Mouse (Mus musculus) hindbrain, embryonic 16.5 days (tissue): ENCODE measurements around the gene Gpr18. TPM values are rescaled to one million over a fixed set of nuclear protein-coding genes. Genes with fewer than 3 reads are reported as not detected.

Experiments used
- ATAC-seq: fragments of 200-750 bp; cut with Nextera tagmentation; 2 replicates; pipeline ENCODE4 v1.8.0; 2017; ENCODE audit warnings: moderate TSS enrichment, moderate library complexity
- H3K27ac ChIP-seq: fragments of 300-500 bp; sonication (generic); 2 replicates; pipeline ENCODE4 v1.5.1; 2014; ENCODE audit warnings: low read depth, mild to moderate bottlenecking, control low read depth, low read length, moderate library complexity
- H3K27me3 ChIP-seq: fragments of 300-500 bp; sonication (generic); replicated peaks from 2 replicates; pipeline ENCODE4 v1.6.1; 2014; ENCODE audit warnings: low read length; ENCODE audit not compliant: control insufficient read depth, insufficient read depth
- H3K36me3 ChIP-seq: fragments of 300-500 bp; sonication (generic); 2 replicates; pipeline ENCODE4 v1.6.1; 2014; ENCODE audit warnings: mild to moderate bottlenecking, low read length, moderate library complexity, mixed read lengths; ENCODE audit not compliant: control insufficient read depth, insufficient read depth
- H3K4me1 ChIP-seq: fragments of 300-500 bp; sonication (generic); 2 replicates; pipeline ENCODE4 v1.6.1; 2014; ENCODE audit warnings: low read depth, low read length; ENCODE audit not compliant: control insufficient read depth, insufficient read depth
- H3K4me2 ChIP-seq: fragments of 300-500 bp; sonication (generic); 2 replicates; pipeline ENCODE4 v1.6.1; 2014; ENCODE audit warnings: mild to moderate bottlenecking, low read length, control low read depth, moderate library complexity
- H3K4me3 ChIP-seq: fragments of 300-500 bp; sonication (generic); 2 replicates; pipeline ENCODE4 v1.5.1; 2014; ENCODE audit warnings: mild to moderate bottlenecking, low read length, control low read depth, moderate library complexity
- H3K9ac ChIP-seq: fragments of 300-500 bp; sonication (generic); 2 replicates; pipeline ENCODE4 v1.6.1; 2014; ENCODE audit warnings: low read depth, mild to moderate bottlenecking, control low read depth, low read length, moderate library complexity
- H3K9me3 ChIP-seq: fragments of 300-500 bp; sonication (generic); 2 replicates; pipeline ENCODE4 v1.6.1; 2014; ENCODE audit warnings: mild to moderate bottlenecking, low read length, moderate library complexity; ENCODE audit not compliant: control insufficient read depth
- WGBS: fragments of 180-500 bp; shearing (Covaris S2); extraction: QIAGEN DNeasy Blood & Tissue Kit; methylation state at CpG from one replicate; pipeline ENCODE4 v1.1.7; 2014; 5-methylcytosine and 5-hydroxymethylcytosine counted together
- polyA plus RNA-seq: library from polyadenylated mRNA; unstranded; fragments of >200 nt; fragmentation: Nextera tagmentation; extraction: Ambion mirVana; gene quantifications from 2 replicates; pipeline ENCODE4 v1.2.1, GENCODE M21; 2015

Gene Gpr18
- polyA plus RNA-seq, 1 experiment from 2014 or later: 0.16 TPM

DNA sequence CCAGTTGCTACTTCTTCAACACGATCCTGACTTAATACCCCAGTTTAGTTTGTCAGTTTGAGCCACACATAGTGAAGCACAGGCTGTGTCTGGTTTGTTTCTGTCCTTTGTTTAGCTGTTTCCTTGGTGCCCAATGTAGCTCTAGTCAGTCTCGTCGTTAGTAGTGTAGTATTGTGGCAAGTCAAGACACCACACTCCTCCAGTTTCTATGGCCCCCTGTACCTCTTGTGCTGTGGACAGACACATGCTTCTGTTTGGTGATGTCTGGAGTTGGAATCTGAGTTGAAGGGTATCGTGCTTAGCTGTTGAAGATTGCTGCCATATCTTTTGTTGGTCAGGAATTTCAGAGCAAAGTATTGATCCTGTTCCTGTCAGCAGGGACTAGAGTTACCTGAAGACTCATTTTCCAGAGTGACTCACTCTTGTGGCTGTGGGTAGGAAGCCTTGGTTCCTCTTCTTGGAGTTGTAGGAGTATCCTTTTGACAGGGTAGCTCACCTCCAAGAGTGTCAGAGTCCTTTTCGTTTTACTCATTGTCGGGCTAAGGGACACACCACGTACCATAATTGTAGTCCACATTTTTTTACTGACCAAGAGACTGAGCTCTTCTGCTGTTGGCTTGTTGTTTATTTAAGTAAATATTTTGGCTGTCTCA, 15.3 kb upstream of the Gpr18 start:
- peaks cover 3% of the 10 kb centered on the region; the same call in 1 of the 2 replicates for H3K4me1 ChIP-seq
- no peak for ATAC-seq
- WGBS: 78% methylated on average over 7 of the region's 7 CpGs
- H3K36me3 ChIP-seq: peaks cover 4% of the 10 kb centered on the region; the same call in 1 of the 2 replicates
- H3K27me3 ChIP-seq: no peaks in the 10 kb centered on the region
- H3K9me3 ChIP-seq: no peaks in the 10 kb centered on the region
- H3K27ac ChIP-seq: no peak overlapping the region
- no peak overlapping the region for H3K9ac ChIP-seq
- H3K4me2 ChIP-seq: no peak overlapping the region
- no peak overlapping the region for H3K4me3 ChIP-seq

DNA sequence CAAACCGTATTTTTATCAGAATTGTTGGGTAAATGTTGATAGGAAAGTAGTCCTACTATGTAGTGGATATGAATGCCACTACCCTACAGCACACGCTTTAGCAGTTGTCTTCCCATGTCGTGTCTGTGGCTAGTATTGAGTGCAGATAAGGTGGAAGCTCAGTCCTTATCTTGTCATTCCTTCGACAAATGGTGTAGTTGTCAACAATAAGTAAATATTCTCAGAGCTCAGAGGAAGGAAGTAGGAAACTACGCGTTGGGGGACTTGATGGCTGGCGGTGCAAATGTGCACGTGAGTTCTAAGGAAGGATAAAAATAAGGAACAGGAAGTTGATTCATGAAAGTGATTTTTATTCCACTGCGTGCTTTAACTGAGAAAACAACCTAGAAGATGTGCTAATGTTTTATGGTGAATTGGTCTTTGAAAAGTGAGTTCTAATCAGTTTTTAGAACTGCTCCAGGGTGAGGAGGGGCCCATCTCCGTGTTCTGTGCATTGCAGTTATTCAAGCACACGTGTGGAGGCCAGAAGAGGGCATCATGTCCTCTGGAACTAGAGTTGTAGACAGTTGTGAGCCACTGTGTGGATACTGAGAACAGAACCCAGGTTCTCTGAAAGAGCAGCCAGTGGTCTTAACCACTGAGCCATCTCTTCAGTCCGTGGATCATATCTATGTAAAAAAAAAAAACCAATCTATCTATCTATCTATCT, 13.8 kb upstream of the Gpr18 start:
- 89% methylated on average over 12 of the region's 12 CpGs for WGBS
- Histone ChIP-seq H3K4me3 (no peak overlapping the region), H3K36me3 (peaks cover 4% of the 10 kb centered on the region; the same call in 1 of the 2 replicates), H3K4me2 (no peak overlapping the region), H3K27ac (no peak overlapping the region), H3K9ac (no peak overlapping the region), H3K9me3 (no peaks in the 10 kb centered on the region), H3K4me1 (peaks cover 3% of the 10 kb centered on the region; the same call in 1 of the 2 replicates), H3K27me3 (no peaks in the 10 kb centered on the region)
- no peak for ATAC-seq

DNA sequence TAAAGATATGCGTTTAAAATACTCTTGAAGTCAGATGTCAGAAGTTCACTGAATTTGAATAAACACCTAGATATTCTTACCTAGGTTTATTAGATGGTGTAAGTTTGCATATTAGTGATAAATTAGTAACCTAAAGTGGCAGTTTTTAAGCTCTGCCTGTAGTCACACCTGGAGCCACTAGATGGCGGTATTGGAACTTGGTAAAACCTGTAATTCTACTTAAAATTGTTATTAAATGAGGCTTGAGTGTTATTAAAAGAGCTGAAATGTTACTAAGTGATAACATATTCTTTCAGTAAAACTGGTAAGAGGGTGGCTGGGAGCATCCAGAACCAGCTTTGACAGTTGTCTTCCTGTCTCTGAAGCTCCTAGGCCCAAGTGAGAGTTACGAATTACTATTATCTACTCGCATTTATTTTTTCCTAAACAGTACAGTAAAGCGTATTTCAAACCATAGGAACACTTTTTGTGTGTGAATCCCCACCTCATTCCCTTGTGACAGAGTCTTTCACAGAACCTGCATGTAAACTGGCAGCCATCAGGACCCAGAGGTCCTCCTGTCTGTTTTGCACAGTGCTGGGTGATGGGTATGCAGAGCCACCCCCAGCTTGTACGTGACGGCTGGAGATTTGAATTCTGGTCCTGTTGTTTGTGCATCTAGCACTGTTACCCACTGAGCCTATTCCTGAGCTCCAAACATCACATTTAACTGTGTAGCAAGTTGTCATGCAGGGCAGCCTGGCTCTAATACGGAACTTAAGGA, 13.0 kb upstream of the Gpr18 start:
- H3K27ac ChIP-seq: no peak overlapping the region
- no peak overlapping the region for H3K4me2 ChIP-seq
- H3K4me3 ChIP-seq: no peak overlapping the region
- WGBS: 67% methylated on average over 8 of the region's 8 CpGs
- H3K4me1 ChIP-seq: peaks cover 3% of the 10 kb centered on the region; the same call in 1 of the 2 replicates
- H3K27me3 ChIP-seq: no peaks in the 10 kb centered on the region
- no peaks in the 10 kb centered on the region; the same call in 1 of the 2 replicates for H3K36me3 ChIP-seq
- H3K9me3 ChIP-seq: no peaks in the 10 kb centered on the region
- H3K9ac ChIP-seq: no peak overlapping the region
- no peak for ATAC-seq

DNA sequence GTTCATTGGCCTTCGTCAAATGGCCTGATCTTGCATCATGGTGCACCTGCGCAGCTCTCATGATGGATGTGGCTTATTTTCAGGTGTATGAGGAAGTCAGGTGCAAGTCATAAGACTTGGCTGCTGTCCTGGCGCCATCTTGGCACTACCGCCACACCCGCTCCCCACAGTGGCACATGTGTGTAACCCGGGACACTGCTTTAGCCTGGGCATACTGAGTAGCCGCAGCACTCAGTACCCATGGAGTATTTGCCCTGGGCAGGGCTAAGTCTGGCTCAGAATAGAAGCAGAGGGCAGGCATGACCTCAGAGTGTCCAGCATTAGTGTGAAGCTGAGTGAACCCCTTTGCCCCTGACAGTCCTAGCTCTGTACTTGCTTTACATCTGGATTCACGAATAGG, 11.9 kb upstream of the Gpr18 start:
- H3K27ac ChIP-seq: no peak overlapping the region
- peaks cover 3% of the 10 kb centered on the region; the same call in 1 of the 2 replicates for H3K4me1 ChIP-seq
- no peaks in the 10 kb centered on the region for H3K36me3 ChIP-seq
- H3K4me3 ChIP-seq: no peak overlapping the region
- H3K27me3 ChIP-seq: no peaks in the 10 kb centered on the region
- no peaks in the 10 kb centered on the region for H3K9me3 ChIP-seq
- H3K9ac ChIP-seq: no peak overlapping the region
- no peak overlapping the region for H3K4me2 ChIP-seq
- WGBS: 94% methylated on average over 8 of the region's 8 CpGs
- ATAC-seq: no peak

DNA sequence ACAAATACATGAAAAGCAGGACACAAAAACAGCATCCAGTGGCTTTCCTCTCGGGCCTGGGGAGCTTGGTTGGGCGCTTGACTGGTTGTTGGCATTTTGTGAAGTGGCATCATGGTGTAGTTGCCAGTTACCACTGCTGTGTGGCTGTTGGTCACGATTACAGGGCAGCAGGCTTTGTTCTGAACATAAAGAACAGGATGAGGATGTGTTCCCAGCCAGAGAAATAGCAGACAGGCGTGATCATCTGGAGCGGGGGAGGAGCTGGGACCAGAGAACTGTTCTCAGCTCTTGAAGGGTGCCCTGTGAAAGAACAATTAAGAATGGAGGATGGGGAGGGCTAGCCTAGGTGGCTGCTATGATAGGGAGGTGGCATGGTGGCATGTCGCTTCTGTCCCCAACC, 11.3 kb upstream of the Gpr18 start:
- 89% methylated on average over 6 of the region's 6 CpGs for WGBS
- no peak overlapping the region for H3K9ac ChIP-seq
- no peaks in the 10 kb centered on the region for H3K27me3 ChIP-seq
- no peak for ATAC-seq
- H3K4me2 ChIP-seq: no peak overlapping the region
- H3K4me1 ChIP-seq: peaks cover 3% of the 10 kb centered on the region; the same call in 1 of the 2 replicates
- no peaks in the 10 kb centered on the region for H3K9me3 ChIP-seq
- H3K36me3 ChIP-seq: no peaks in the 10 kb centered on the region
- no peak overlapping the region for H3K4me3 ChIP-seq
- H3K27ac ChIP-seq: no peak overlapping the region

DNA sequence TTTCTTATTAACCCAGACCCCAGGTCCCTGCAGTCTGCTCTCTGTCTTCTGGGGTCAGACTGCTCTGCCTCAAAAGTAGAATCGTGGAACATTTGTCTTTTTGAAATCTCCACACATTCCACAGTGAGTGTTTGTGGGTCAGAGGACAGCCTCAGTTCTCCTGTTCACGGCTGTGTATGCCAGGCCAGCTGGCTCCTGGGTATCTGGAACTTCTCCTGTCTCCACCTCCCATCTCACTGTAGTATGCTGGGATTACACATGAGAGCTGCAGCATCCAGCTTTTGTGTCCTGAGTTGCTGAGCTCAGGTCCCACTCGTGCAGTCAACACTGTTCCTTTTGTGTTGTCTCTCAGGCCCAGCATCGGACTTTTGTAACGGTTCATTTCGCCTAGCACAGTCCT, 9.3 kb upstream of the Gpr18 start:
- Histone ChIP-seq H3K9ac (no peak overlapping the region), H3K4me2 (no peak overlapping the region), H3K9me3 (no peaks in the 10 kb centered on the region), H3K4me1 (no peaks in the 10 kb centered on the region), H3K36me3 (no peaks in the 10 kb centered on the region), H3K27me3 (no peaks in the 10 kb centered on the region), H3K4me3 (no peak overlapping the region), H3K27ac (no peak overlapping the region)
- no peak for ATAC-seq
- WGBS: 74% methylated on average over 6 of the region's 6 CpGs

DNA sequence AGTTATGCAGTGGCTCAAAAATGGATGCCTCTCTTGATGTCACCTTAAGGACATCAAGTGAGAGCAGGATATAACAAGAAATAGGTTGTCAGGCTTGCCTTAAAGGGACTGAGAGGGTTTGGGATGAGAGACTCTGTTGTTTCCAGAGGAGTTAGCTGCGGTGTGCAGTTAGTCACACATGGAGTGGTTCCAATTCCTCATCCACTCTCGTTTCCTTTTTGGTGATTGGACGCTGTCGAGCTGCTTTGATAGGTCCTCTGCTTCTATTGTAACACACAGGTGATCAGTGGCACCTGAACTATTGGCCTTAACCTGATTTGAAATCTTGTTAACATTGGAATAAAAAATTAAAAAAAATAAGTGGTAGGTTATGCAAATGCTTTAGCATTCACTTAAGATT, 7.2 kb upstream of the Gpr18 start:
- Histone ChIP-seq H3K27me3 (no peaks in the 10 kb centered on the region), H3K9me3 (no peaks in the 10 kb centered on the region), H3K27ac (no peak overlapping the region), H3K4me1 (no peaks in the 10 kb centered on the region), H3K9ac (no peak overlapping the region), H3K4me3 (no peak overlapping the region), H3K36me3 (no peaks in the 10 kb centered on the region), H3K4me2 (no peak overlapping the region)
- ATAC-seq: no peak
- 71% methylated on average over 4 of the region's 4 CpGs for WGBS

DNA sequence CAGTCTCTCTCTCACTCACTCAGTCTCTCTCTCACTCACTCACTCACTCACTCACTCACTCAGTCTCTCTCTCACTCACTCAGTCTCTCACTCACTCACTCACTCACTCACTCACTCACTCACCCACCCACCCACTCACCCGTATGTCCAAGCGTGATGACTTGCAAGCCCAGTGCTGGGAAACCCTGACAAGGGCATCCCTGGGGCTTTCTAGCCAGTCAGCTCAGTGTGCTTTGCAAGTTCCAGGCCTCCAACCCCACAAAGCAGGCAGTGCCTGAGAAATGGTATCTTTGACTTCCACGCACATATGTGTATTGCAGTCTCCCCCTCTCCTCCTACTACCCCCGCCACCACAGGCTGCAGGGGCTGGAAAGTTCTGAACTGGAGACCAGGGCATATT, 6.4 kb upstream of the Gpr18 start:
- Histone ChIP-seq H3K4me2 (no peak overlapping the region), H3K4me3 (no peak overlapping the region), H3K27me3 (no peaks in the 10 kb centered on the region), H3K27ac (no peak overlapping the region), H3K36me3 (no peaks in the 10 kb centered on the region), H3K9ac (no peak overlapping the region), H3K4me1 (no peaks in the 10 kb centered on the region), H3K9me3 (no peaks in the 10 kb centered on the region)
- no peak for ATAC-seq
- WGBS: 89% methylated on average over 4 of the region's 4 CpGs

DNA sequence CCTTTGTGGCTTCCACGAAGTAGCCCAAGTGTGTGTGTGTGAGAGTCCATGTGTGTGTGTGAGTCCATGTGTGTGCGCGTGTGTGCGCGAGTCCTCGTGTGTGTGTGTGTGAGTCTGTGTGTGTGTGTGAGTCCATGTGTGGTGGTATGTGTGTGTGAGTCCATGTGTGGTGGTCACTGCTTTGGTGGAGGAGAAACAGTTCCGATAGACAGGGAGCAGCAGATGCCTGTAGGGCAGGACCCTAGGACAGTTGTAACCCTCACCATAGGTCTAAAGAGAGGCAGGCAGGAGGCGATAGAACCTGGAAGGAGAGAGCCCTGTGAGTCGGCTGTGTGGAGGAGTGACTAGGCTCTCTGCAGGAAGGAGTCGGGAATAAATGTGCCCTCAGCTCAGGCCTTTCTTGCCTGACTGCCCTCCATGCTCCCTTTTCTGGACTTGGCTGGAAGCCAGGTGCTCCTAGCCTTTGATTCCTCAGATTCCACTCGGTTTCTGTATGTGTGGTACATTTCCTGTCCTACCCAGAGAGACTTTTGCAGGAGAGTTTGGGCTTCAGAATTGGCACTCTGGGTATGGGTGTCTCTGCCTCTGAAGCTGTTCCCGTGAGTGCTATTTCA, 5.0 kb upstream of the Gpr18 start:
- H3K4me2 ChIP-seq: no peak overlapping the region

More for the DNA sequence above, 5.0 kb upstream of the Gpr18 start:
- WGBS: 81% methylated on average over 12 of the region's 12 CpGs
- no peaks in the 10 kb centered on the region for H3K36me3 ChIP-seq
- no peaks in the 10 kb centered on the region for H3K27me3 ChIP-seq
- H3K27ac ChIP-seq: no peak overlapping the region
- no peak overlapping the region for H3K4me3 ChIP-seq
- H3K4me1 ChIP-seq: no peaks in the 10 kb centered on the region
- no peak overlapping the region for H3K9ac ChIP-seq
- no peaks in the 10 kb centered on the region for H3K9me3 ChIP-seq
- ATAC-seq: no peak
